ENCODE assay signal across 8 mouse cellular contexts in the genomic region with DNA sequence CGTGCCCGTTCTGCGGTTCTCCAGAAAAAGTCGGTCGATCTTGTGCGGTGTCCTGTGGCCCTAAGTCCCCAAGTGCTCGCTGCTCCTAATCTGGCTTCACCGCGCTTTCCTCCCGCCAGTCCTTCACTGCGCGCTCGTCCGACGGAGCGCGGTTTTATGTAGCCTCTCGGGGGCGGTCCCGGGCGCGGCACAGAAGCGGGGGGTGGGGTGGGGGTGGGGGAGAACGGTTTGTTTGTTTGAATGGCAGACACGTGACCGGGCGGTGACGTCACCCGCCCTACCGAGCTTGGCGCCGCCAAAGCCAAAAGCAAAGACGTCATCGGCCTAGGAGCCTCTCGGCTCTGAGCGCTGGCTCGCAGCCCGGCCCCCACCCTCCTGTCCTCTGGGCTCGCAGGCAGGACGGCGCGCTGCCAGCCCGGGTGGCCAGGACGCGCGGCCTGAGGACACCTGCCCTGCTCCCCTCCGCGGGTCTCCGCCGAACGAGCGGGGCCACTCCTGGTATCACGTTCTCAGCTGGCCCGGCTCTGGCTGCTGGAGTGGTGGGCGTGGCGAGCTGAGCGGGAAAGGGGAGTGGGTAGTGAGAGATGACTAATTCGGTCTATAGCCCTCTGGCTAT. TPM values are rescaled to one million over a fixed set of nuclear protein-coding genes. Genes with fewer than 3 reads are reported as not detected.
DNase-seq lines count a peak whose midpoint lies in the region; ATAC-seq and TF ChIP-seq lines count a peak whose summit lies in the region.

No protein-coding gene starts in this region.

- peak overlapping the region; percentile 100 for H3K27ac ChIP-seq in gastrocnemius, adult 2 months
- peak overlapping the region; percentile 98 for H3K27ac ChIP-seq in hindbrain, postnatal 0 days
- peak overlapping the region; percentile 99 for H3K27ac ChIP-seq in left cerebral cortex, adult 2 months

- no peaks in the 10 kb centered on the region for H3K27me3 ChIP-seq in hindbrain, postnatal 0 days (ENCODE audit: insufficient read depth, low read length)

- intact Hi-C loops in gastrocnemius, adult 2 months (cut with DNase I), result loop anchor here (1.0 to 2.0 kb wide), 5 partner anchors 18 to 130 kb away; no protein-coding TSS in a partner anchor
- intact Hi-C loops in left cerebral cortex, adult 2 months (cut with DNase I), result loop anchor here (1.0 to 5.0 kb wide), 4 partner anchors 42 to 130 kb away; a partner anchor contains a TSS

- WGBS in hindbrain, postnatal 0 days, result under 1% methylated on average over 54 of the region's 58 CpGs

- 0 out of 2 replicates have a peak, but pooled peaks cover 3% of the 10 kb centered on the region for H3K36me3 ChIP-seq in hindbrain, postnatal 0 days (ENCODE audit: insufficient read depth, low read length)

- peak overlapping the region; percentile 86 for H3K4me3 ChIP-seq in gastrocnemius, adult 2 months
- peak overlapping the region; percentile 64 for H3K4me3 ChIP-seq in hindbrain, postnatal 0 days (ENCODE audit: low read length)
- H3K4me3 ChIP-seq in left cerebral cortex, adult 2 months, result peak overlapping the region; percentile 69

- H3K4me2 ChIP-seq in hindbrain, postnatal 0 days (ENCODE audit: low read depth, low read length), result peak overlapping the region; percentile 86

- peak; percentile 91 for ATAC-seq in hindbrain, postnatal 0 days
- ATAC-seq in megakaryocyte, adult 5-6 weeks (ENCODE audit: poor library complexity, severe bottlenecking), result peak; percentile 51

- H3K9ac ChIP-seq in hindbrain, postnatal 0 days (replicated peaks; ENCODE audit: low read length), result peak overlapping the region; percentile 91

- TF ChIP-seq CTCF in gastrocnemius, adult 2 months (IDR thresholded peaks at IDR 0.05), result no peak
- TF ChIP-seq CTCF in hindbrain, postnatal 0 days (IDR thresholded peaks at IDR 0.05; ENCODE audit: low read depth), result no peak
- TF ChIP-seq CTCF in left cerebral cortex, adult 2 months (IDR thresholded peaks at IDR 0.05), result no peak

- H3K9me3 ChIP-seq in hindbrain, postnatal 0 days (ENCODE audit: low read length), result no peaks in the 10 kb centered on the region

- H3K4me1 ChIP-seq in hindbrain, postnatal 0 days (ENCODE audit: insufficient read depth, low read length), result peaks cover 30% of the 10 kb centered on the region

- peak; percentile 84 for DNase-seq in WW6 (ENCODE audit: low read depth, low spot score)
- peak; percentile 80 to 97 for DNase-seq in cerebellum, postnatal 4 days (ENCODE audit: low spot score in 2 of 2)
- peak; percentile 100 for DNase-seq in gastrocnemius, adult 2 months
- DNase-seq in hindbrain, postnatal 0 days (ENCODE audit: low spot score), result peak; percentile 99
- peak; percentile 95 to 97 for DNase-seq in left cerebral cortex, adult 2 months (ENCODE audit: extremely low spot score in 1 of 2, low spot score in 2 of 2)
- DNase-seq in right cerebral cortex, adult 2 months (ENCODE audit: low spot score in 2 of 2), result peak; percentile 92 to 97
- peak; percentile 95 for DNase-seq in urinary bladder, postnatal 14 days (ENCODE audit: low spot score)

RNA-seq across cellular contexts. Expression of a gene that starts 52.8 kb away (rescaled TPM):
- total RNA-seq in gastrocnemius, adult 2 months (2021), result 10 to 100 TPM; 40.3 to 60.3 TPM
- total RNA-seq in hindbrain, postnatal 0 days (2014; rRNA removed), result 235 and 250 TPM in 2 replicates
- 81.2 and 93.5 TPM in 2 replicates for polyA plus RNA-seq in hindbrain, postnatal 0 days (2015; fragmentation: Nextera tagmentation; extraction: Ambion mirVana)
- total RNA-seq in left cerebral cortex, adult 2 months (2021), result 100 to 1,000 TPM; 144 to 149 TPM
- 18.9 and 22.1 TPM in 2 replicates for total RNA-seq in megakaryocyte, adult 5-6 weeks (2015)
- 9.6 and 16.3 TPM in 2 replicates for total RNA-seq in megakaryocyte, adult 5-6 weeks (2017)

RNA-seq across cellular contexts. Expression of a gene that starts 53.5 kb away (rescaled TPM):
- 10 to 100 TPM; 73.0 to 89.6 TPM for total RNA-seq in gastrocnemius, adult 2 months (2021)
- 50.5 and 51.4 TPM in 2 replicates for total RNA-seq in hindbrain, postnatal 0 days (2014; rRNA removed)
- 25.3 and 27.0 TPM in 2 replicates for polyA plus RNA-seq in hindbrain, postnatal 0 days (2015; fragmentation: Nextera tagmentation; extraction: Ambion mirVana)
- 10 to 100 TPM; 58.0 to 65.6 TPM for total RNA-seq in left cerebral cortex, adult 2 months (2021)
- 265 and 280 TPM in 2 replicates for total RNA-seq in megakaryocyte, adult 5-6 weeks (2015)
- 58.9 and 72.1 TPM in 2 replicates for total RNA-seq in megakaryocyte, adult 5-6 weeks (2017)

Comparison
In these comparisons a context has a peak if more than half of its experiments do, and no peak if none do; other contexts are left out.
1. Peak in every context shown above with its lines: DNase-seq, ATAC-seq, H3K4me3 ChIP-seq and H3K27ac ChIP-seq.